Mouse (Mus musculus) heart, postnatal 0 days (tissue): Measurements from ENCODE around the gene A630095E13Rik. TPM values are rescaled to one million over a fixed set of nuclear protein-coding genes. Genes with fewer than 3 reads are reported as not detected.
"Not testable (repeated sequence)": the region's sequence is repeated elsewhere in the genome, so short reads cannot be mapped to it uniquely, and the experiment has no call there.

Experiments used
- ATAC-seq: fragments of 200-750 bp; cut with Nextera tagmentation; 2 replicates; pipeline ENCODE4 v1.8.0; 2017; ENCODE audit warnings: low read depth, moderate number of reproducible peaks, moderate library complexity; ENCODE audit not compliant: insufficient read depth
- DNase-seq: peaks from one replicate; pipeline ENCODE4 v3.0.0-alpha.2; 2016; ENCODE audit warnings: low spot score
- H3K27ac ChIP-seq: fragments of 300-500 bp; sonication (generic); 2 replicates; pipeline ENCODE4 v1.5.1; 2014; ENCODE audit warnings: low read depth, mild to moderate bottlenecking
- H3K27me3 ChIP-seq: fragments of 300-500 bp; sonication (generic); 2 replicates; pipeline ENCODE4 v1.6.1; 2014; ENCODE audit warnings: low read length, mixed read lengths; ENCODE audit not compliant: control insufficient read depth, insufficient read depth
- H3K36me3 ChIP-seq: fragments of 300-500 bp; sonication (generic); replicated peaks from 2 replicates; pipeline ENCODE4 v1.6.1; 2014; ENCODE audit warnings: low read length, mixed read lengths; ENCODE audit not compliant: control insufficient read depth, insufficient read depth
- H3K4me1 ChIP-seq: fragments of 300-500 bp; sonication (generic); 2 replicates; pipeline ENCODE4 v1.6.1; 2014; ENCODE audit warnings: antibody characterized with exemption; ENCODE audit not compliant: control insufficient read depth, insufficient read depth
- H3K4me2 ChIP-seq: fragments of 300-500 bp; sonication (generic); 2 replicates; pipeline ENCODE4 v1.6.1; 2014; ENCODE audit warnings: low read depth, mild to moderate bottlenecking, low read length, moderate library complexity
- H3K4me3 ChIP-seq: fragments of 300-500 bp; sonication (generic); 2 replicates; pipeline ENCODE4 v1.5.1; 2014; ENCODE audit warnings: low read depth, low read length
- H3K9ac ChIP-seq: fragments of 300-500 bp; sonication (generic); replicated peaks from 2 replicates; pipeline ENCODE4 v1.6.1; 2014; ENCODE audit warnings: low read depth, low read length, mixed read lengths
- H3K9me3 ChIP-seq: fragments of 300-500 bp; sonication (generic); replicated peaks from 2 replicates; pipeline ENCODE4 v1.6.1; 2016; ENCODE audit warnings: low read length; ENCODE audit not compliant: control insufficient read depth
- CTCF ChIP-seq: IDR thresholded peaks from 2 replicates; pipeline ENCODE4 v1.5.1; 2016; ENCODE audit warnings: antibody characterized with exemption, control low read depth, low read depth
- EP300 ChIP-seq: IDR thresholded peaks from 2 replicates; pipeline ENCODE4 v1.6.1; 2016; ENCODE audit warnings: antibody characterized with exemption, low read depth
- WGBS: fragments of 180-500 bp; shearing (Covaris S2); extraction: QIAGEN DNeasy Blood & Tissue Kit; methylation state at CpG from one replicate; pipeline ENCODE4 v1.1.7; 2014; 5-methylcytosine and 5-hydroxymethylcytosine counted together
- polyA plus RNA-seq: library from polyadenylated mRNA; unstranded; fragments of >200 nt; fragmentation: Nextera tagmentation; extraction: Ambion mirVana; gene quantifications from 2 replicates; pipeline ENCODE4 v1.2.1, GENCODE M21; 2015
- total RNA-seq: library from RNA; depleted of rRNA; stranded (reverse); fragments of >200 nt; gene quantifications from 2 replicates; pipeline ENCODE4 v1.2.3, GENCODE M21; 2014; ENCODE audit warnings: low replicate concordance; rRNA removed

Gene A630095E13Rik
- total RNA-seq (not detected in 2 replicates), polyA plus RNA-seq (not detected in 2 replicates)

DNA sequence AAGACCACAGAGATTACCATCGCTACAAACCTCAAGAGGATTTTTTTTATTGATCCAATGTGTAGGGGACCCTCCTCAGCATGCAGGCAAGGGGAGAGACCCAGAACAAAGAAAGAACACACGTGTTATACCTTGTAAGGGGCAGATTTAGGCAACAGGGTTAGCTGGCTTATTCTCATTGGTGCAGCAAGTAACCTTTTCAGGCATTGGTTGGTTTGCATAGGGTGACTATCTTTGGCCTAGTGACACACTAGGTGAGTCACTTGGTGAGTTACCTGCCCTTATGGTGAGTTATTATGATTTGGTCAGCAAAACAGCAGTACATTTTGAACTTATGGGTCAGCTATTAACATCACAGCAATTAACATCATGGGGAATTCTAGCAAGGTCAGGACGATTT is at the start of gene A630095E13Rik:
TSS of gene A630095E13Rik (minus strand) at position 101 of the 400 bp plus-strand sequence.
- not testable (repeated sequence) for H3K9ac ChIP-seq, ATAC-seq, H3K9me3 ChIP-seq, H3K4me1 ChIP-seq, H3K4me3 ChIP-seq, DNase-seq, H3K36me3 ChIP-seq, H3K4me2 ChIP-seq, H3K27me3 ChIP-seq, H3K27ac ChIP-seq
- 46% methylated on average over 3 of the region's 3 CpGs for WGBS

DNA sequence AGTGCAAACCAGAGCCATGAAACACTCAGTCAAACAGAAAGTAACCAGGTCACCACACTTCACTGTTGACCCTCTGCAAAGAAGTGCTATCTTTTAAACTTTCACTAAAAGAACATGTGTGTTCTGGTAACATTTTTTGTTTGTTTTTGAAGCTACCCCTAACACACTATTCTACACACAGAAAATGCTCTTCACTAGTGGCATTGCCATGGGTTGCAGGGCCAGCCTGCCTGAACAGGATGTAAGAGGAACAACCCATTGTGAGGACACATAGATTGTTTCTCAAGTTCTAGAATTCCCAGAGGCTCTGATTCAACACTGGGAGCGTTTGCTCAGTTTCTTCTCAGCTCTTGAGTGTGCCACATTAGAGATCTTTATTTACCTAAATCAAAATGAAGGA is 49.7 kb upstream of the A630095E13Rik start, which contains the start of gene Acrv1:
TSS of gene Acrv1 (plus strand) at position 301 of the 400 bp plus-strand sequence.
- Histone ChIP-seq H3K9me3 (no peaks in the 10 kb centered on the region), H3K27me3 (no peaks in the 10 kb centered on the region), H3K4me1 (no peaks in the 10 kb centered on the region), H3K4me2 (no peak within 1 kb of the TSS), H3K27ac (no peak within 1 kb of the TSS), H3K4me3 (no peak within 1 kb of the TSS), H3K36me3 (no peaks in the 10 kb centered on the region), H3K9ac (no peak within 1 kb of the TSS)
- ATAC-seq (no peak), DNase-seq (no peak)
- 56% methylated on average over 1 of the region's 1 CpGs for WGBS
- TF ChIP-seq CTCF (no peak), EP300 (no peak)

DNA sequence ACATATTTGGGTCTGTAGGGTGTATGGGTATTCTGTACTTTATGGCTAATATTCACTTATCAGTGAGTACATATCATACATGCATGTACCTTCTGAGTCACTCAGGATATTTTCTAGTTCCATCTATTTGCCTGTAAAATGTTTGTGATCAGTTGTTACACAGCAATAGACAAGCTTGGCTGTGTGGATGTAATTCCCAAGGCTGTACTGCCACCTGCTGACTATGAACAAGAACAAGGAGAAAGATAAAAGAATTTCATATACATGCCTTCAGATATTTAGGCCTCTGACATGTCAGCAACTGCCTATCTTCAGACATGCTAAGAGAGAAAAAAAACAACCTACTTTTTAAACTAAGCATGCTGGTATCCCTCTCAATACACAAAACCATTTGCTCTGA is 44.2 kb upstream of the A630095E13Rik start:
- H3K27ac ChIP-seq = no peak overlapping the region
- ATAC-seq (no peak), DNase-seq (no peak)
- H3K4me3 ChIP-seq = no peak overlapping the region
- no peak overlapping the region for H3K9ac ChIP-seq
- H3K36me3 ChIP-seq = no peaks in the 10 kb centered on the region
- H3K9me3 ChIP-seq = no peaks in the 10 kb centered on the region
- TF ChIP-seq CTCF (peak; percentile 51), EP300 (no peak)
- H3K4me1 ChIP-seq = no peaks in the 10 kb centered on the region
- H3K4me2 ChIP-seq = no peak overlapping the region
- H3K27me3 ChIP-seq = no peaks in the 10 kb centered on the region

- DNase-seq (no peak), ATAC-seq (no peak)
- no peak overlapping the region for H3K4me3 ChIP-seq
- H3K36me3 ChIP-seq = no peaks in the 10 kb centered on the region
- no peak overlapping the region for H3K9ac ChIP-seq
- TF ChIP-seq CTCF = no peak
- no peak for TF ChIP-seq EP300
- H3K27me3 ChIP-seq = no peaks in the 10 kb centered on the region
- no peaks in the 10 kb centered on the region for H3K4me1 ChIP-seq
- no peak overlapping the region for H3K27ac ChIP-seq
- WGBS = 46% methylated on average over 2 of the region's 2 CpGs
- no peaks in the 10 kb centered on the region for H3K9me3 ChIP-seq
- H3K4me2 ChIP-seq = no peak overlapping the region
Observed at GRCm38 (mm10) chr9:36681424-36681823, 38.2 kb upstream of the A630095E13Rik start.

Other genes starting within 250 kb of the A630095E13Rik start
- not detected in 2 replicates for gene Gm7257, start 211.5 kb downstream of the A630095E13Rik start, total RNA-seq
- not detected in 2 replicates for gene Gm7257, start 211.5 kb downstream of the A630095E13Rik start, polyA plus RNA-seq
- gene Gm9513, start 167.7 kb downstream of the A630095E13Rik start, total RNA-seq = not detected in 2 replicates
- gene Gm9513, start 167.7 kb downstream of the A630095E13Rik start, polyA plus RNA-seq = not detected in 2 replicates
- not detected in 2 replicates for gene Gm5615, start 101.4 kb downstream of the A630095E13Rik start, total RNA-seq
- gene Gm5615, start 101.4 kb downstream of the A630095E13Rik start, polyA plus RNA-seq = not detected in 2 replicates
- not detected in 2 replicates for gene Gm17689, start 60.7 kb downstream of the A630095E13Rik start, total RNA-seq
- gene Gm17689, start 60.7 kb downstream of the A630095E13Rik start, polyA plus RNA-seq = not detected in 2 replicates
- gene Acrv1, start 49.8 kb upstream of the A630095E13Rik start, total RNA-seq = not detected in 2 replicates
- not detected in 2 replicates for gene Acrv1, start 49.8 kb upstream of the A630095E13Rik start, polyA plus RNA-seq
- gene Chek1, start 83.7 kb upstream of the A630095E13Rik start, total RNA-seq = 4.7 and 12.3 TPM in 2 replicates
- 5.1 and 6.9 TPM in 2 replicates for gene Chek1, start 83.7 kb upstream of the A630095E13Rik start, polyA plus RNA-seq
- 46.8 and 70.5 TPM in 2 replicates for gene Stt3a, start 124.3 kb upstream of the A630095E13Rik start, total RNA-seq
- 81.4 and 86.4 TPM in 2 replicates for gene Stt3a, start 124.3 kb upstream of the A630095E13Rik start, polyA plus RNA-seq
- gene Ei24, start 154.0 kb upstream of the A630095E13Rik start, total RNA-seq = 70.6 and 87.3 TPM in 2 replicates
- 70.7 and 71.7 TPM in 2 replicates for gene Ei24, start 154.0 kb upstream of the A630095E13Rik start, polyA plus RNA-seq
- 0.34 TPM in 1 of 2 replicates, not detected in the other for gene Fez1, start 178.5 kb upstream of the A630095E13Rik start, total RNA-seq
- gene Fez1, start 178.5 kb upstream of the A630095E13Rik start, polyA plus RNA-seq = 0.93 and 1.5 TPM in 2 replicates